Mouse (Mus musculus): Measurements from ENCODE around the gene Agbl5.

DNA sequence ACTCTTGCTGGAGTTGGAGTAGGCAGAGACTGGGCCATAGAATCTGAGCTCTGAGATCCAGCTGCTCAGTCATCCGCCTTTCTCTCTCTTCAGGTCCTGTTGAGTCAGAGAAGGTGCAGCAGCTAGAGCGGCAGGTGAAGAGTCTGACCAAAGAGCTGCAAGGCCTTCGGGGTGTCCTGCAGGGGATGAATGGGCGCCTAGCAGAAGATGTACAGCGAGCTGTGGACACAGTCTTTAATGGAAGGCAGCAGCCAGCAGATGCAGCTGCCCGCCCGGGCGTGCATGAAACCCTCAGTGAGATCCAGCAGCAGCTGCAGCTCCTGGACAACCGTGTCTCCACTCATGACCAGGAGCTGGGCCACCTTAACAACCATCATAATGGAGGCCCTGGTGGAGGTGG is 28.3 kb downstream of the Agbl5 start:
- TF ChIP-seq CTCF (IDR thresholded peaks at IDR 0.05; ENCODE audit: low read depth, low read length) (no peak), TAL1 (conservative IDR thresholded peaks at IDR 0.05; ENCODE audit: low read depth, low read length) (no peak), GATA1 (IDR thresholded peaks at IDR 0.05; ENCODE audit: borderline replicate concordance, low read length) (no peak), GATA2 (IDR thresholded peaks at IDR 0.05; ENCODE audit: borderline replicate concordance, low read depth, low read length) (no peak)

All from G1E (cell line).